Mouse (Mus musculus) ES-Bruce4 (cell line): Measurements from ENCODE around the gene Gm4498.
"Not testable (repeated sequence)": the region's sequence is repeated elsewhere in the genome, so short reads cannot be mapped to it uniquely, and the experiment has no call there.

Source experiments
- CTCF ChIP-seq: IDR thresholded peaks from one replicate; pipeline ENCODE4 v1.8.1; 2011; ENCODE audit warnings: low read depth, low read length
- POLR2A ChIP-seq: IDR thresholded peaks from one replicate; pipeline ENCODE4 v1.8.1; 2011; ENCODE audit warnings: low read length; ENCODE audit not compliant: insufficient read depth

DNA sequence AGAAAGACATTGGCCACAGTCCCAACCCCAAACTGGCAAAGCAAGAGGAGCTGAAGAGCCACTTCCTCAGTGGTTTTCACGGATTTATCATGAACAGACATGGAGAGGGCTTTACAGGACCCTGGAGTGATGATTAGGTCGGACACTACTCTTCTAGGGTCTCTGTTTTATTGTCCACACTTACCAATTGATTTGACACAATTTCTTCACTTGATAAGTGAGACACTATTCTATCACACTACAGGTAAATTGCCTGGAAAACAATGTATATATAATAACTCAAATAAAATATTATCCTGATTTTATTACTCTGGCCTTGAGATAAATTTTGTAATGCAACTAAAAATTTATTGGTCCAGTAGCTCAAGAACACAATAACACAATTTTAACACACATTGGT is at the start of gene Gm4498:
- not testable (repeated sequence) for TF ChIP-seq POLR2A, CTCF
